Mouse (Mus musculus): ENCODE results near the gene Chp1. TPM values are rescaled to one million over a fixed set of nuclear protein-coding genes. Genes with fewer than 3 reads are reported as not detected.

The Chp1 gene
- polyA plus RNA-seq (2014; fragmentation: Illumina TruSeq; extraction: RNeasy Lipid Tissue Mini Kit (QIAGEN cat#74804); ENCODE audit: insufficient read depth, low read depth, low replicate concordance) = 84.6 TPM

DNA sequence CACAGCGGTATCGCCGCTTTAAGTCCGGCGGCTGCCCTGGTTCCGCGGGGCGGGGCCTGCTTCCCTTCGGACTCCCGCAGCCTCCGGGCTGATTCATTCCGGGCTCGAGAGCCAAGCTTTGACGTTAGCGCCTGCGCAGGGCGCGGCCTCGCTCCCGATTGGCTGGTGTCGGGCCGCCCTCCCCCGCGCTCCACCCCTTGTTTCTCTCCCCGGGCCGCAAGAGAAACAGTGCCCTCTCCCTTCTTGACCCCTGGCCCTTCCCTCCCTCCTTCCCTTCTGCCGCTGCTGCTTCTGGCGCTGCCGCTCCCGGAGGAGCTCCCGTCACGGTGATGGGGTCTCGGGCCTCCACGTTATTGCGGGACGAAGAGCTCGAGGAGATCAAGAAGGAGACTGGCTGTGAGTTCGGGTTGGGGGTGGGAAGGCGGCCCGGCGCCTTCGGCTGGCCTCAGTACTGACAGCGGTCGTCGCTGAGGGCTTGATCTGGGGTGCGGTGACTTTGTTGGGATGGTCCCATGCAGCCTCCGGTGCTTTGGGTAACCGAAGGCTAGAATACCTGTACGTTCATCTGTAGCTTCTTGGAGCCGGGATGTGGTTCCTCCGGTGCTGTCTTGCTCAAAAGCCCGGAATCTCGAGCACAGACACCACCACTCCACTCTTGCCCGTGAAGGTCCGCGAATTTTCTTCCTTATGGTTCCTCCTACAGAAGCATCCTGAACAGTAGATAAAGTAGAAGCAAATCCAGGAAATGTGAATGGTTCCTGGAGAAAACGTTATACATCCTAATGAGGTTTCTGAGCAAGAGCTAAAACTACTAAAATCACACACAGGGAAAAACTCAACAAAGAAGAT is at the start of gene Chp1, which contains the start of gene Exd1:
Gene Chp1 (plus strand): TSS at position 176 of the 849 bp plus-strand sequence.
Gene Exd1 (minus strand): TSS at position 106 of the 849 bp plus-strand sequence.

DNA sequence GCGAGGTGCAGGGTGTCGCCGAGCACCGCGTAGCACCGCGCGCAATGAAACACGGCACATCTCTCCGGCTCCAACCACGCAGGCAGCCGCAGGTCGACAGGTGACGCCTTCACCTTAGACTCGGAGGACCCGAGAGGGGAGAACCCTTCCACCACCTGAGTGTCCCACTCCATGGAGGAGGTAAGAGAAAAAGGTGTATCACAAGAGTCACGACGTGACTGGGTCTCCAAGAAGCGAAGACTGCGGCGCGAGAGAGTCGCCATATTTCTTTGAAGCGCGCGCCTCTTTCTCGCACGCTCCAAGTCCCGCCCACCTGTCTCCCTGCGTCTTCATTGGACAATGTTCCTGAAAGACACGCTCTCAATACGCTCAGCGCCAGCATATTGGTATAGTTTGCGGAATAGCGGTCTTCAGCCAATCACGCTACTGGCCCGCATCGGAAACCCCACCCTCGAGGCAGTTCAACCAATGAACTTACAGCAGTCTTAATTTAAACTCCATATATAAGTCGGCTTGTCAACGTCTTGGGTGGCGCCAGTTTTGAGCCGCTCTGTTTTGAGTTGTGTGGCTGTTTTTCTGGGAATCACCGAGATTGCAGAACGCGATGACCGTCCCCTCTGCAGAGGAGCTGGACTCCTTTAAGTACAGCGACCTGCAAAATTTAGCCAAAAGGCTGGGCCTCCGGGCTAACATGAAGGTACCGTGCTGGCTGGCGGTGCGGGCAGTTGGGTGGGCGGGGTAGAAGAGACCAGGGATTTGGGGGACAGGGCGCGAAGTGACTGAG is 70.9 kb downstream of the Chp1 start, which contains the start of the genes Nusap1 and Oip5:
Gene Nusap1 (plus strand): TSS at position 100 of the 784 bp plus-strand sequence.
Gene Oip5 (minus strand): TSS at position 271 of the 784 bp plus-strand sequence.

Other genes starting within 250 kb of the Chp1 start
- 31.5 TPM for gene Dll4, start 221.9 kb upstream of the Chp1 start, polyA plus RNA-seq (2014; fragmentation: Illumina TruSeq; extraction: RNeasy Lipid Tissue Mini Kit (QIAGEN cat#74804); ENCODE audit: insufficient read depth, low read depth, low replicate concordance)
- gene Chac1, start 196.5 kb upstream of the Chp1 start, polyA plus RNA-seq (2014; fragmentation: Illumina TruSeq; extraction: RNeasy Lipid Tissue Mini Kit (QIAGEN cat#74804); ENCODE audit: insufficient read depth, low read depth, low replicate concordance) = 2.2 TPM
- 5.4 TPM for gene Ino80, start 70.0 kb upstream of the Chp1 start, polyA plus RNA-seq (2014; fragmentation: Illumina TruSeq; extraction: RNeasy Lipid Tissue Mini Kit (QIAGEN cat#74804); ENCODE audit: insufficient read depth, low read depth, low replicate concordance)
- gene Exd1, start 70 bp upstream of the Chp1 start, polyA plus RNA-seq (2014; fragmentation: Illumina TruSeq; extraction: RNeasy Lipid Tissue Mini Kit (QIAGEN cat#74804); ENCODE audit: insufficient read depth, low read depth, low replicate concordance) = 0.22 TPM
- 0.79 TPM for gene Nusap1, start 70.6 kb downstream of the Chp1 start, polyA plus RNA-seq (2014; fragmentation: Illumina TruSeq; extraction: RNeasy Lipid Tissue Mini Kit (QIAGEN cat#74804); ENCODE audit: insufficient read depth, low read depth, low replicate concordance)
- gene Oip5, start 70.8 kb downstream of the Chp1 start, polyA plus RNA-seq (2014; fragmentation: Illumina TruSeq; extraction: RNeasy Lipid Tissue Mini Kit (QIAGEN cat#74804); ENCODE audit: insufficient read depth, low read depth, low replicate concordance) = 0.23 TPM
- 15.6 TPM for gene Ndufaf1, start 115.1 kb downstream of the Chp1 start, polyA plus RNA-seq (2014; fragmentation: Illumina TruSeq; extraction: RNeasy Lipid Tissue Mini Kit (QIAGEN cat#74804); ENCODE audit: insufficient read depth, low read depth, low replicate concordance)
- gene Rtf1, start 127.4 kb downstream of the Chp1 start, polyA plus RNA-seq (2014; fragmentation: Illumina TruSeq; extraction: RNeasy Lipid Tissue Mini Kit (QIAGEN cat#74804); ENCODE audit: insufficient read depth, low read depth, low replicate concordance) = 11.1 TPM
- 4.4 TPM for gene Itpka, start 194.6 kb downstream of the Chp1 start, polyA plus RNA-seq (2014; fragmentation: Illumina TruSeq; extraction: RNeasy Lipid Tissue Mini Kit (QIAGEN cat#74804); ENCODE audit: insufficient read depth, low read depth, low replicate concordance)
- 1.5 TPM for gene Ltk, start 212.7 kb downstream of the Chp1 start, polyA plus RNA-seq (2014; fragmentation: Illumina TruSeq; extraction: RNeasy Lipid Tissue Mini Kit (QIAGEN cat#74804); ENCODE audit: insufficient read depth, low read depth, low replicate concordance)
- gene Rpap1, start 239.8 kb downstream of the Chp1 start, polyA plus RNA-seq (2014; fragmentation: Illumina TruSeq; extraction: RNeasy Lipid Tissue Mini Kit (QIAGEN cat#74804); ENCODE audit: insufficient read depth, low read depth, low replicate concordance) = 3.6 TPM

Data from lung, adult 10 weeks (tissue).